Mouse (Mus musculus) heart, postnatal 14 days (tissue): ENCODE measurements at regions not wholly inside any gene's neighbourhood (a gene's known extent, or its start where the extent isn't known, plus 50 kb on each side); places are given as distances from the start of the nearest gene placed in this dataset.
A peak's percentile ranks its signal among the peaks of the same experiment; 100 is the strongest.

Experiments
- DNase-seq, 2 experiments: peaks; one replicate each; pipeline ENCODE4 v3.0.0; 2021 to 2022
- intact Hi-C: fragments of 180-260 bp; cut with DNase I; formaldehyde crosslinking; loops from one replicate; pipeline ENCODE4 v1.15.1; 2025

GRCm38 (mm10) chr10:126652693-126653092 lies 248.5 kb downstream of the Atp23 start:
- no peak for DNase-seq
- intact Hi-C loops, result no loop called here

- intact Hi-C loops, result no loop called here
- no peak for DNase-seq
Measured at GRCm38 (mm10) chr10:126646587-126646986, 254.6 kb downstream of the Atp23 start.

- intact Hi-C loops, result no loop called here
- DNase-seq, result peak in 1 of 2 experiments; percentile 7
Measured at GRCm38 (mm10) chr10:126641792-126642289, 259.3 kb downstream of the Atp23 start.

GRCm38 (mm10) chr10:126634731-126635130 lies 266.4 kb downstream of the Atp23 start:
- intact Hi-C loops, result no loop called here
- no peak for DNase-seq

GRCm38 (mm10) chr10:126628057-126628456 lies 273.1 kb downstream of the Atp23 start:
- intact Hi-C loops, result no loop called here
- no peak for DNase-seq

GRCm38 (mm10) chr10:126625466-126625865 lies 275.7 kb downstream of the Atp23 start:
- DNase-seq, result peak; percentile 9 to 41

GRCm38 (mm10) chr10:126620802-126621201 lies 280.4 kb downstream of the Atp23 start:
- intact Hi-C loops, result no loop called here

More at GRCm38 (mm10) chr10:126625466-126625865, 275.7 kb downstream of the Atp23 start:
- intact Hi-C loops, result no loop called here

GRCm38 (mm10) chr10:126619970-126620369 lies 281.2 kb downstream of the Atp23 start:
- intact Hi-C loops, result no loop called here

More at GRCm38 (mm10) chr10:126620802-126621201, 280.4 kb downstream of the Atp23 start:
- no peak for DNase-seq

GRCm38 (mm10) chr10:126612226-126612625 lies 288.9 kb downstream of the Atp23 start:
- DNase-seq, result no peak
- intact Hi-C loops, result no loop called here

More at GRCm38 (mm10) chr10:126619970-126620369, 281.2 kb downstream of the Atp23 start:
- no peak for DNase-seq

- intact Hi-C loops, result no loop called here
- no peak for DNase-seq
Measured at GRCm38 (mm10) chr10:126610506-126610905, 290.6 kb downstream of the Atp23 start.

- no peak for DNase-seq
- intact Hi-C loops, result no loop called here
Measured at GRCm38 (mm10) chr10:126599686-126600085, 301.5 kb downstream of the Atp23 start.

GRCm38 (mm10) chr10:126568155-126568554 lies 333.0 kb downstream of the Atp23 start:
- intact Hi-C loops, result no loop called here
- DNase-seq, result no peak

GRCm38 (mm10) chr10:126565326-126565725 lies 335.8 kb downstream of the Atp23 start:
- DNase-seq, result no peak
- intact Hi-C loops, result no loop called here

GRCm38 (mm10) chr10:126555080-126555479 lies 346.1 kb downstream of the Atp23 start:
- DNase-seq, result no peak
- intact Hi-C loops, result no loop called here

- intact Hi-C loops, result loop anchor here (2.0 to 10.0 kb wide), 3 partner anchors 537 to 805 kb away; no protein-coding TSS in a partner anchor
Measured at GRCm38 (mm10) chr10:126531950-126532349, 369.2 kb downstream of the Atp23 start.

GRCm38 (mm10) chr10:126531368-126531767 lies 369.8 kb downstream of the Atp23 start:
- peak in 1 of 2 experiments; percentile 43 for DNase-seq

More at GRCm38 (mm10) chr10:126531950-126532349, 369.2 kb downstream of the Atp23 start:
- no peak for DNase-seq

GRCm38 (mm10) chr10:126528801-126529200 lies 372.4 kb downstream of the Atp23 start:
- DNase-seq, result no peak
- intact Hi-C loops, result no loop called here

More at GRCm38 (mm10) chr10:126531368-126531767, 369.8 kb downstream of the Atp23 start:
- intact Hi-C loops, result loop anchor here (2.0 to 10.0 kb wide), 3 partner anchors 537 to 804 kb away; no protein-coding TSS in a partner anchor

GRCm38 (mm10) chr10:126526186-126526585 lies 375.0 kb downstream of the Atp23 start:
- no peak for DNase-seq
- intact Hi-C loops, result no loop called here

- DNase-seq, result no peak
- intact Hi-C loops, result no loop called here
Measured at GRCm38 (mm10) chr10:126521836-126522815, 379.0 kb downstream of the Atp23 start.

GRCm38 (mm10) chr10:126520973-126521372 lies 380.2 kb downstream of the Atp23 start:
- DNase-seq, result no peak
- intact Hi-C loops, result no loop called here

- intact Hi-C loops, result no loop called here
Measured at GRCm38 (mm10) chr10:126513185-126513584, 388.0 kb downstream of the Atp23 start.

More at GRCm38 (mm10) chr10:126513185-126513584, 388.0 kb downstream of the Atp23 start:
- no peak for DNase-seq
